Mouse (Mus musculus) hematopoietic stem cell, adult 5-6 weeks (primary cell): ENCODE results near the gene Mbtd1. TPM values are rescaled to one million over a fixed set of nuclear protein-coding genes. Genes with fewer than 3 reads are reported as not detected.
A peak's percentile ranks its signal among the peaks of the same experiment; 100 is the strongest.

ENCODE experiments used
- ATAC-seq, 2 experiments: fragments of 125-278 bp in 1 of 2; replicated peaks in 1 of 2; 2 replicates each; pipeline ENCODE4 v1.8.0; 2016 to 2017; ENCODE audit warnings: inconsistent platforms in 2 of 2, mild to moderate bottlenecking in 2 of 2, moderate number of reproducible peaks in 2 of 2, low read depth in 1 of 2, moderate TSS enrichment in 1 of 2; ENCODE audit not compliant: low FRiP score in 2 of 2, poor library complexity in 2 of 2, severe bottlenecking in 2 of 2, insufficient read depth in 1 of 2, low TSS enrichment in 1 of 2
- total RNA-seq: library from RNA; stranded (forward); fragments of 172-1452, 232-1000 nt; gene quantifications from 2 replicates; pipeline ENCODE4 v1.2.3, GENCODE M21; 2017

The Mbtd1 gene
- total RNA-seq, 1 experiment from 2014 or later = 71.3 TPM

- ATAC-seq = no peak
These were observed 83.1 kb downstream of the Mbtd1 start for GRCm38 (mm10) chr11:93968848-93969128.

GRCm38 (mm10) chr11:93969171-93969570 is 83.5 kb downstream of the Mbtd1 start:
- no peak for ATAC-seq

GRCm38 (mm10) chr11:93969799-93970198 is 84.1 kb downstream of the Mbtd1 start:
- no peak for ATAC-seq

- no peak for ATAC-seq
These were observed 87.3 kb downstream of the Mbtd1 start for GRCm38 (mm10) chr11:93972951-93973350.

GRCm38 (mm10) chr11:93979502-93980049 is 93.9 kb downstream of the Mbtd1 start:
- ATAC-seq = no peak

- no peak for ATAC-seq
These were observed 99.0 kb downstream of the Mbtd1 start for GRCm38 (mm10) chr11:93984619-93985018.

- ATAC-seq = no peak
These were observed 99.6 kb downstream of the Mbtd1 start for GRCm38 (mm10) chr11:93985265-93985664.

- no peak for ATAC-seq
These were observed 100.6 kb downstream of the Mbtd1 start for GRCm38 (mm10) chr11:93986298-93986697.

- ATAC-seq = no peak
These were observed 101.4 kb downstream of the Mbtd1 start for GRCm38 (mm10) chr11:93987026-93987425.

GRCm38 (mm10) chr11:93987625-93988327 is 102.1 kb downstream of the Mbtd1 start:
- peak in 1 of 2 experiments; percentile 32; a peak in 2 of 4 replicates for ATAC-seq

- no peak for ATAC-seq
These were observed 102.8 kb downstream of the Mbtd1 start for GRCm38 (mm10) chr11:93988328-93989062.

- no peak for ATAC-seq
These were observed 108.9 kb downstream of the Mbtd1 start for GRCm38 (mm10) chr11:93994531-93994930.

GRCm38 (mm10) chr11:93995111-93995719 is 109.6 kb downstream of the Mbtd1 start:
- peak; percentile 84 for ATAC-seq

- peak; percentile 76 to 79 for ATAC-seq
These were observed 110.2 kb downstream of the Mbtd1 start, which contains the start of gene Spag9 for GRCm38 (mm10) chr11:93995720-93996305. Spag9 (plus strand) TSS chr11:93996091.
